Mouse (Mus musculus): ENCODE measurements around the gene Usp8.

GRCm38 (mm10) chr2:126729207-126729606 is 22.1 kb downstream of the Usp8 start:
- TF ChIP-seq POU5F1 (IDR thresholded peaks at IDR 0.05; ENCODE audit: borderline replicate concordance, low read length): no peak
- no peak for TF ChIP-seq CTCF (conservative IDR thresholded peaks at IDR 0.05; ENCODE audit: low read length)

Data from E14TG2a.4 (cell line).